Mouse (Mus musculus) small intestine, adult 2 months (tissue): ENCODE measurements around the gene Tspear. TPM values are rescaled to one million over a fixed set of nuclear protein-coding genes. Genes with fewer than 3 reads are reported as not detected.

Experiments used
- H3K27ac ChIP-seq: fragments of 200-500 bp; 2 replicates; pipeline ENCODE4 v1.5.1; 2012; ENCODE audit warnings: low read depth, low read length, control low read depth, inconsistent platforms; ENCODE audit not compliant: insufficient read depth
- H3K27me3 ChIP-seq: fragments of 200-500 bp; 2 replicates; pipeline ENCODE4 v1.6.1; 2012; ENCODE audit warnings: mild to moderate bottlenecking, moderate library complexity, low read length, inconsistent platforms; ENCODE audit not compliant: control insufficient read depth, insufficient read depth
- H3K36me3 ChIP-seq: fragments of 200-500 bp; 2 replicates; pipeline ENCODE4 v1.6.1; 2012; ENCODE audit warnings: mild to moderate bottlenecking, low read length, control low read depth, inconsistent platforms; ENCODE audit not compliant: control insufficient read depth, insufficient read depth
- H3K4me1 ChIP-seq: fragments of 200-500 bp; 2 replicates; pipeline ENCODE4 v1.6.1; 2012; ENCODE audit warnings: low read length, inconsistent platforms, mixed read lengths; ENCODE audit not compliant: control insufficient read depth, insufficient read depth, insufficient read length
- H3K4me3 ChIP-seq: fragments of 200-500 bp; 2 replicates; pipeline ENCODE4 v1.5.1; 2012; ENCODE audit warnings: low read depth, mild to moderate bottlenecking, control low read depth, inconsistent platforms, low read length, moderate library complexity
- CTCF ChIP-seq: fragments of 200-500 bp; IDR thresholded peaks from 2 replicates; pipeline ENCODE4 v1.5.1; 2012; ENCODE audit warnings: low read depth, mild to moderate bottlenecking, control low read depth, inconsistent platforms, low read length, moderate library complexity, mixed read lengths; ENCODE audit not compliant: insufficient replicate concordance, insufficient read length; ENCODE audit errors: extremely low read depth
- POLR2A ChIP-seq: fragments of 200-500 bp; IDR thresholded peaks from 2 replicates; pipeline ENCODE4 v1.6.1; 2012; ENCODE audit warnings: low read depth, mild to moderate bottlenecking, control low read depth, inconsistent platforms, low read length, moderate library complexity
- WGBS: fragments of 180-500 bp; shearing (Covaris S2); methylation state at CpG from one replicate; pipeline ENCODE4 v1.1.7; 2018; 5-methylcytosine and 5-hydroxymethylcytosine counted together
- polyA plus RNA-seq: library from polyadenylated mRNA; depleted of rRNA; stranded (reverse); fragments of >200 nt; gene quantifications from 2 replicates; pipeline ENCODE4 v1.2.3, GENCODE M21; 2012; rRNA removed

Tspear gene
- 0.11 and 0.33 TPM in 2 replicates for polyA plus RNA-seq

- WGBS, result 6% methylated on average over 22 of the region's 22 CpGs
- no peaks in the 10 kb centered on the region; the same call in 1 of the 2 replicates for H3K27me3 ChIP-seq
- H3K4me3 ChIP-seq, result no peak within 1 kb of the TSS
- H3K27ac ChIP-seq, result no peak within 1 kb of the TSS
- no peaks in the 10 kb centered on the region for H3K36me3 ChIP-seq
- peaks cover 8% of the 10 kb centered on the region for H3K4me1 ChIP-seq
- TF ChIP-seq POLR2A (no peak), CTCF (no peak)
These were observed at the start of gene Tspear for GRCm38 (mm10) chr10:77685895-77686664. Gene Tspear, plus strand, starts transcription at chr10:77686569.

- TF ChIP-seq POLR2A (no peak), CTCF (no peak)
- WGBS, result 82% methylated on average over 6 of the region's 6 CpGs
- no peaks in the 10 kb centered on the region for H3K27me3 ChIP-seq
- H3K4me1 ChIP-seq, result peaks cover 3% of the 10 kb centered on the region; the same call in 1 of the 2 replicates
- no peak overlapping the region for H3K27ac ChIP-seq
- H3K36me3 ChIP-seq, result peaks cover 52% of the 10 kb centered on the region
- H3K4me3 ChIP-seq, result no peak overlapping the region
These were observed 47.4 kb upstream of the Tspear start for GRCm38 (mm10) chr10:77638956-77639355.

GRCm38 (mm10) chr10:77643160-77643559, 43.2 kb upstream of the Tspear start:
- no peak for TF ChIP-seq CTCF
- no peak for TF ChIP-seq POLR2A
- no peak overlapping the region for H3K27ac ChIP-seq
- H3K36me3 ChIP-seq, result peaks cover 59% of the 10 kb centered on the region
- no peaks in the 10 kb centered on the region for H3K27me3 ChIP-seq
- no peak overlapping the region for H3K4me3 ChIP-seq
- 37% methylated on average over 7 of the region's 7 CpGs for WGBS
- H3K4me1 ChIP-seq, result no peaks in the 10 kb centered on the region; the same call in 1 of the 2 replicates

DNA sequence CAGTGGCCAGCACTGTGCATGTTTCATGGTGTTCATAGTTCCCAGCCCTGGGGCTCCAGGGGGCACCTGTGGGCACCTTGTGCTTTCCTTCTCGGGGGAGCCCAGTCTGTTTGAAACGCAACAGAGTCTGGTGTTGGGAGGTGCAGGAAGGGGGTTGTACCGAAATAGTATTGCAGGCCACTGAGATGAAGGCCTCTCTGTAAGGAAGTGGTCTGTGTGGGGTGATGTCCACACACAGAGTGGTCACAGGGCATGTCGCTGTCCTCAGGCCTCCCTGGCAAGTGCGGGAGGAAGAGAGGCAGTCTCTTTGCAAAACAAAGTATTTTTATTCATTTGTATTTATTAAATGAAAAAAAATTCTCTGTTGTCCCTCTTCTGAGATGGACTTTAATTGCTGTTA, 40.8 kb upstream of the Tspear start:
- H3K4me1 ChIP-seq, result no peaks in the 10 kb centered on the region
- no peaks in the 10 kb centered on the region for H3K27me3 ChIP-seq
- TF ChIP-seq POLR2A, result no peak
- no peak for TF ChIP-seq CTCF
- 84% methylated on average over 5 of the region's 5 CpGs for WGBS
- H3K36me3 ChIP-seq, result peaks cover 53% of the 10 kb centered on the region
- no peak overlapping the region for H3K27ac ChIP-seq
- no peak overlapping the region for H3K4me3 ChIP-seq

GRCm38 (mm10) chr10:77647461-77647860, 38.9 kb upstream of the Tspear start:
- no peak overlapping the region for H3K27ac ChIP-seq
- H3K36me3 ChIP-seq, result peaks cover 39% of the 10 kb centered on the region
- H3K4me1 ChIP-seq, result no peaks in the 10 kb centered on the region
- TF ChIP-seq POLR2A, result no peak
- TF ChIP-seq CTCF, result no peak
- 61% methylated on average over 1 of the region's 1 CpGs for WGBS
- no peak overlapping the region for H3K4me3 ChIP-seq
- H3K27me3 ChIP-seq, result no peaks in the 10 kb centered on the region

- no peak overlapping the region for H3K27ac ChIP-seq
- H3K27me3 ChIP-seq, result no peaks in the 10 kb centered on the region
- TF ChIP-seq POLR2A, result no peak
- peaks cover 37% of the 10 kb centered on the region for H3K36me3 ChIP-seq
- H3K4me3 ChIP-seq, result no peak overlapping the region
- no peaks in the 10 kb centered on the region for H3K4me1 ChIP-seq
- WGBS, result 78% methylated on average over 8 of the region's 8 CpGs
These were observed 38.5 kb upstream of the Tspear start for GRCm38 (mm10) chr10:77647901-77648300.

DNA sequence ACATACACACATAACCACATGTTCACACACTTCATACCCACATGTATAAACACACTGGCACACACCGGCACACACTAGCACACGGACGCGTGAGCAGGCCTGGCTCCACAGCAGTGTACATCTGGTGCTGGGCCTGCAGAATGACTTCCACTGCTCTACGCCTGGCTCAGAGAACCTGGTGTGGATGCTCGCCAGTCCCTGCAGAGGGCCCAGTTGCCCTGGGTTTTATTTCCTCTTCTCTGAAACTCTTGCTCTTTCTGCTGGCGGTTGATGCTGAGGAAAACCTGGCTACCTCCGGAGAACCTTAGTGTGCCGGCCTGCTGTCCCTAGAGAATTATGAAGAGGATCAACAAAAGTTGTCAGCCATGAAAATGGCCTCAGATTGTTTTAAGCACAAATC, 34.3 kb upstream of the Tspear start:
- Histone ChIP-seq H3K36me3 (no peaks in the 10 kb centered on the region), H3K27me3 (no peaks in the 10 kb centered on the region), H3K27ac (no peak overlapping the region), H3K4me1 (no peaks in the 10 kb centered on the region), H3K4me3 (no peak overlapping the region)
- 89% methylated on average over 9 of the region's 9 CpGs for WGBS
- no peak for TF ChIP-seq POLR2A
- TF ChIP-seq CTCF, result no peak
